Comparison of ENCODE assay signal across 8 mouse cellular contexts in the genomic region with DNA sequence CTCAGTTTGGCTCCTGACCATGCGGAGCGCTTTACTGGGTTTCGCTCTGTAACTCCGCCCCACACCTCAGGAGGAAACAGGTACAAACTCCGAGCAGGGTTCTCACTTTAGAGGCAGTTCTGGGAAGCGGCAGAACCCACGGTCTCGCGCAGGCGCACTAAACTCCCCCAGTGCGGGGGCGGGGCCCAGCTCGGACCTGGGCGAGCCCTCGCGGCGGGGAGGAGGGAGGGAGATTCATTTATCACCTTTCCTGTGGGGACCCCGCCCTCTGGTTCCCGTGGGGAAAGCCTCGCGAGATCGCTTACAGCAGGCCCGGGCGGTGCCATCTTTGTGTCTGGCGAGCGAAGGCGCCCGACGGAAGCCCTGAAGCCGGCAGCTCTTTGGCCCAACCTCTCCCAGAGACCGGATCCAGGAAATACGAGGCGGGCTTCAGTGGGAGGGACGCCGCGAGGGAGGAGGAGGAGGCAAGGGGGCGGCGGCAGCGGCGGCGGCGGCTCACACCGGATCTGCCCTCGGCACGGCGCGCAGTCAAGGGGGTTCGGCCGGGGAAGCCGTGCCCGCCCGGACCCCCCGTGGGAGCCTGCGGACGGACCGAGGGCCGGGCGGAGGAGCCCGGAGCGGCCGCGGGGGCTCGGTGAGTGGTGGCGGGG. TPM values are rescaled to one million over a fixed set of nuclear protein-coding genes. Genes with fewer than 3 reads are reported as not detected.
A peak's percentile ranks its signal among the peaks of the same experiment; 100 is the strongest.
DNase-seq lines count a peak whose midpoint lies in the region; ATAC-seq and TF ChIP-seq lines count a peak whose summit lies in the region.

A gene (plus strand): TSS at position 491 of the 650 bp plus-strand sequence.

- 16% methylated on average over 55 of the region's 64 CpGs for WGBS in heart, embryonic 12.5 days
- WGBS in kidney, postnatal 0 days, result 34% methylated on average over 48 of the region's 64 CpGs
- 16% methylated on average over 51 of the region's 64 CpGs for WGBS in liver, embryonic 11.5 days
- 19% methylated on average over 37 of the region's 64 CpGs for WGBS in stomach, embryonic 14.5 days

- H3K27ac ChIP-seq in heart, embryonic 12.5 days (ENCODE audit: poor library complexity, severe bottlenecking), result peak within 1 kb of the TSS; percentile 68; the same call in 1 of the 2 replicates
- peak within 1 kb of the TSS; percentile 66; the same call in 1 of the 2 replicates for H3K27ac ChIP-seq in kidney, postnatal 0 days
- peak within 1 kb of the TSS; percentile 67; the same call in 1 of the 2 replicates for H3K27ac ChIP-seq in liver, embryonic 11.5 days (ENCODE audit: low read depth, low read length)
- H3K27ac ChIP-seq in stomach, embryonic 14.5 days (ENCODE audit: low read length), result 0 out of 2 replicates have a peak within 1 kb of the TSS, but pooled peaks have one; percentile 48

- H3K4me2 ChIP-seq in heart, embryonic 12.5 days, result peak within 1 kb of the TSS; percentile 68
- peak within 1 kb of the TSS; percentile 60 for H3K4me2 ChIP-seq in kidney, postnatal 0 days (ENCODE audit: low read length)
- H3K4me2 ChIP-seq in liver, embryonic 11.5 days, result peak within 1 kb of the TSS; percentile 58
- peak within 1 kb of the TSS; percentile 40 for H3K4me2 ChIP-seq in stomach, embryonic 14.5 days (replicated peaks; ENCODE audit: low read depth, low read length)

- H3K27me3 ChIP-seq in heart, embryonic 12.5 days (replicated peaks), result 0 out of 2 replicates have a peak, but pooled peaks cover 5% of the 10 kb centered on the region
- no peaks in the 10 kb centered on the region for H3K27me3 ChIP-seq in kidney, postnatal 0 days (ENCODE audit: insufficient read depth, low read length)
- no peaks in the 10 kb centered on the region for H3K27me3 ChIP-seq in liver, embryonic 11.5 days (replicated peaks; ENCODE audit: control insufficient read depth, insufficient read depth, low read length)
- no peaks in the 10 kb centered on the region for H3K27me3 ChIP-seq in stomach, embryonic 14.5 days (ENCODE audit: control insufficient read depth, insufficient read depth, low read length)

- peaks cover 5% of the 10 kb centered on the region for H3K4me1 ChIP-seq in heart, embryonic 12.5 days (replicated peaks)
- H3K4me1 ChIP-seq in kidney, postnatal 0 days (replicated peaks; ENCODE audit: insufficient read depth, low read length), result no peaks in the 10 kb centered on the region
- H3K4me1 ChIP-seq in liver, embryonic 11.5 days (replicated peaks; ENCODE audit: control insufficient read depth, insufficient read depth, low read length), result peaks cover 5% of the 10 kb centered on the region
- H3K4me1 ChIP-seq in stomach, embryonic 14.5 days (ENCODE audit: control insufficient read depth, insufficient read depth, low read length), result no peaks in the 10 kb centered on the region

- H3K9me3 ChIP-seq in heart, embryonic 12.5 days (replicated peaks), result no peaks in the 10 kb centered on the region
- no peaks in the 10 kb centered on the region for H3K9me3 ChIP-seq in kidney, postnatal 0 days (replicated peaks; ENCODE audit: low read length)
- H3K9me3 ChIP-seq in liver, embryonic 11.5 days (ENCODE audit: control insufficient read depth, low read length), result no peaks in the 10 kb centered on the region
- H3K9me3 ChIP-seq in stomach, embryonic 14.5 days (ENCODE audit: control insufficient read depth, low read depth, low read length), result no peaks in the 10 kb centered on the region

- no peak for TF ChIP-seq CTCF in kidney, postnatal 0 days (IDR thresholded peaks at IDR 0.05; ENCODE audit: low read depth)

- DNase-seq in CD4-positive helper T cell, adult 2 months (ENCODE audit: low read depth, low spot score), result peak; percentile 97
- peak; percentile 84 for DNase-seq in brain, embryonic 18.5 days (ENCODE audit: low read depth, low spot score)
- peak; percentile 95 for DNase-seq in kidney, postnatal 0 days (ENCODE audit: low spot score)
- DNase-seq in liver, embryonic 11.5 days (ENCODE audit: low spot score), result peak; percentile 86
- peak; percentile 96 for DNase-seq in naive thymus-derived CD4-positive, alpha-beta T cell, adult 2 months (ENCODE audit: low read depth)

- no peaks in the 10 kb centered on the region for H3K36me3 ChIP-seq in heart, embryonic 12.5 days
- no peaks in the 10 kb centered on the region for H3K36me3 ChIP-seq in kidney, postnatal 0 days (ENCODE audit: insufficient read depth, low read length)
- H3K36me3 ChIP-seq in liver, embryonic 11.5 days (ENCODE audit: control insufficient read depth, insufficient read depth, low read length), result no peaks in the 10 kb centered on the region
- H3K36me3 ChIP-seq in stomach, embryonic 14.5 days (ENCODE audit: control insufficient read depth, insufficient read depth, low read length), result no peaks in the 10 kb centered on the region

- ATAC-seq in erythroid progenitor cell, adult 5-6 weeks (replicated peaks; ENCODE audit: low FRiP score, poor library complexity, severe bottlenecking), result peak; percentile 96
- peak; percentile 95 for ATAC-seq in heart, embryonic 12.5 days (ENCODE audit: insufficient number of reproducible peaks, low FRiP score)
- peak; percentile 98 for ATAC-seq in kidney, postnatal 0 days (replicated peaks; ENCODE audit: low FRiP score, low read depth)
- peak; percentile 92 for ATAC-seq in liver, embryonic 11.5 days (replicated peaks; ENCODE audit: low FRiP score)
- peak; percentile 97 for ATAC-seq in stomach, embryonic 14.5 days (ENCODE audit: insufficient number of reproducible peaks, insufficient read depth, low FRiP score, low read depth)

- peak within 1 kb of the TSS; percentile 94 for H3K9ac ChIP-seq in heart, embryonic 12.5 days
- H3K9ac ChIP-seq in kidney, postnatal 0 days (ENCODE audit: low read depth, low read length), result peak within 1 kb of the TSS; percentile 74
- peak within 1 kb of the TSS; percentile 77 for H3K9ac ChIP-seq in liver, embryonic 11.5 days (ENCODE audit: low read depth, low read length)
- H3K9ac ChIP-seq in stomach, embryonic 14.5 days (replicated peaks; ENCODE audit: low read depth, low read length), result peak within 1 kb of the TSS; percentile 71

- H3K4me3 ChIP-seq in heart, embryonic 12.5 days, result peak within 1 kb of the TSS; percentile 90
- H3K4me3 ChIP-seq in kidney, postnatal 0 days (replicated peaks; ENCODE audit: low read depth, low read length), result peak within 1 kb of the TSS; percentile 63
- H3K4me3 ChIP-seq in liver, embryonic 11.5 days (ENCODE audit: low read depth, low read length), result peak within 1 kb of the TSS; percentile 70
- peak within 1 kb of the TSS; percentile 60 for H3K4me3 ChIP-seq in stomach, embryonic 14.5 days (ENCODE audit: low read depth, low read length)

RNA-seq across cellular contexts. Expression of the gene that starts here (rescaled TPM):
- 64.1 and 97.3 TPM in 2 replicates for total RNA-seq in erythroid progenitor cell, adult 5-6 weeks (2015; ENCODE audit: low replicate concordance)
- total RNA-seq in erythroid progenitor cell, adult 5-6 weeks (2017; ENCODE audit: low replicate concordance), result 47.0 and 54.3 TPM in 2 replicates
- polyA plus RNA-seq in heart, embryonic 12.5 days (2016; fragmentation: Nextera tagmentation; extraction: Ambion mirVana), result 4.9 and 6.6 TPM in 2 replicates
- polyA plus RNA-seq in kidney, postnatal 0 days (2015; fragmentation: Nextera tagmentation; extraction: Ambion mirVana), result 3.9 and 4.4 TPM in 2 replicates
- polyA plus RNA-seq in liver, embryonic 11.5 days (2014; fragmentation: Nextera tagmentation; extraction: Ambion mirVana), result 6.5 and 8.1 TPM in 2 replicates
- polyA plus RNA-seq in stomach, embryonic 14.5 days (2014; fragmentation: Nextera tagmentation; extraction: Ambion mirVana), result 5.3 and 6.2 TPM in 2 replicates

Comparison
In these comparisons a context has a peak if more than half of its experiments do, and no peak if none do; other contexts are left out.
1. Peak in every context shown above with its lines: DNase-seq, ATAC-seq, H3K4me3 ChIP-seq and H3K27ac ChIP-seq.